Mouse (Mus musculus) olfactory bulb, adult 2 months (tissue): Measurements from ENCODE around the gene Hinfp. TPM values are rescaled to one million over a fixed set of nuclear protein-coding genes. Genes with fewer than 3 reads are reported as not detected.

Source experiments
- H3K27ac ChIP-seq: fragments of 200-500 bp; 2 replicates; pipeline ENCODE4 v1.5.1; 2012; ENCODE audit warnings: low read depth, low read length; ENCODE audit not compliant: insufficient read depth
- H3K4me1 ChIP-seq: fragments of 200-500 bp; 2 replicates; pipeline ENCODE4 v1.6.1; 2012; ENCODE audit warnings: low read length; ENCODE audit not compliant: control insufficient read depth, insufficient read depth
- H3K4me3 ChIP-seq: fragments of 200-500 bp; 2 replicates; pipeline ENCODE4 v1.5.1; 2012; ENCODE audit warnings: mild to moderate bottlenecking, low read depth, low read length, moderate library complexity; ENCODE audit not compliant: insufficient read depth
- CTCF ChIP-seq: fragments of 200-500 bp; IDR thresholded peaks from 2 replicates; pipeline ENCODE4 v1.5.1; 2012; ENCODE audit warnings: low read depth, mild to moderate bottlenecking, low read length, moderate library complexity; ENCODE audit not compliant: insufficient read depth
- POLR2A ChIP-seq: fragments of 200-500 bp; IDR thresholded peaks from 2 replicates; pipeline ENCODE4 v1.6.1; 2012; ENCODE audit warnings: mild to moderate bottlenecking, low read depth, low read length, moderate library complexity; ENCODE audit not compliant: insufficient read depth
- WGBS: fragments of 180-500 bp; shearing (Covaris S2); methylation state at CpG from one replicate; pipeline ENCODE4 v1.1.7; 2018; 5-methylcytosine and 5-hydroxymethylcytosine counted together
- polyA plus RNA-seq: library from polyadenylated mRNA; stranded (reverse); fragments of >200 nt; gene quantifications from 2 replicates; pipeline ENCODE4 v1.2.4, GENCODE M21; 2012; ENCODE audit warnings: low replicate concordance; ENCODE audit not compliant: missing spikeins, insufficient read depth, insufficient read length

Hinfp gene
- polyA plus RNA-seq, 1 experiment = not detected

GRCm38 (mm10) chr9:44336093-44336406 is 30.6 kb upstream of the Hinfp start:
- H3K4me1 ChIP-seq = peaks cover 7% of the 10 kb centered on the region
- TF ChIP-seq CTCF (no peak), POLR2A (no peak)
- no peak overlapping the region for H3K27ac ChIP-seq
- H3K4me3 ChIP-seq = peak overlapping the region; percentile 93
- 2% methylated on average over 5 of the region's 5 CpGs for WGBS

GRCm38 (mm10) chr9:44335331-44336092 is 30.0 kb upstream of the Hinfp start:
- WGBS = under 1% methylated on average over 50 of the region's 50 CpGs
- Histone ChIP-seq H3K27ac (no peak overlapping the region), H3K4me1 (peaks cover 7% of the 10 kb centered on the region), H3K4me3 (peak overlapping the region; percentile 93)
- TF ChIP-seq CTCF (no peak), POLR2A (no peak)

- H3K4me3 ChIP-seq = peak within 1 kb of the TSS; percentile 93
- peaks cover 7% of the 10 kb centered on the region for H3K4me1 ChIP-seq
- H3K27ac ChIP-seq = peak within 1 kb of the TSS; percentile 65
- under 1% methylated on average over 90 of the region's 91 CpGs for WGBS
- peak; percentile 100 for TF ChIP-seq POLR2A
- TF ChIP-seq CTCF = no peak
Measured at GRCm38 (mm10) chr9:44334396-44335330, 29.2 kb upstream of the Hinfp start, which contains the start of gene H2afx. Gene H2afx, plus strand, starts transcription at chr9:44334694.

- peaks cover 7% of the 10 kb centered on the region for H3K4me1 ChIP-seq
- H3K27ac ChIP-seq = no peak overlapping the region
- WGBS = 93% methylated on average over 13 of the region's 13 CpGs
- TF ChIP-seq POLR2A (no peak), CTCF (no peak)
- no peak overlapping the region for H3K4me3 ChIP-seq
Measured at GRCm38 (mm10) chr9:44332918-44333638, 27.6 kb upstream of the Hinfp start.

- 95% methylated on average over 6 of the region's 6 CpGs for WGBS
- TF ChIP-seq POLR2A (no peak), CTCF (no peak)
- Histone ChIP-seq H3K4me1 (peaks cover 8% of the 10 kb centered on the region), H3K27ac (no peak overlapping the region), H3K4me3 (no peak overlapping the region)
Measured at GRCm38 (mm10) chr9:44330736-44331135, 25.3 kb upstream of the Hinfp start.

GRCm38 (mm10) chr9:44327926-44328325 is 22.5 kb upstream of the Hinfp start:
- no peak for TF ChIP-seq CTCF
- no peak for TF ChIP-seq POLR2A
- peaks cover 8% of the 10 kb centered on the region for H3K4me1 ChIP-seq
- WGBS = 84% methylated on average over 5 of the region's 5 CpGs
- no peak overlapping the region for H3K4me3 ChIP-seq
- H3K27ac ChIP-seq = no peak overlapping the region

GRCm38 (mm10) chr9:44327064-44327711 is 21.7 kb upstream of the Hinfp start:
- Histone ChIP-seq H3K4me3 (peak overlapping the region; percentile 78), H3K27ac (peak overlapping the region; percentile 66), H3K4me1 (peaks cover 8% of the 10 kb centered on the region)
- TF ChIP-seq CTCF (no peak), POLR2A (no peak)
- WGBS = under 1% methylated on average over 22 of the region's 22 CpGs

- under 1% methylated on average over 38 of the region's 38 CpGs for WGBS
- peak overlapping the region; percentile 78 for H3K4me3 ChIP-seq
- peak overlapping the region; percentile 84 for H3K27ac ChIP-seq
- peak; percentile 40; the same call in 1 of the 2 replicates for TF ChIP-seq POLR2A
- TF ChIP-seq CTCF = no peak
- peaks cover 8% of the 10 kb centered on the region for H3K4me1 ChIP-seq
Measured at GRCm38 (mm10) chr9:44326371-44327063, 21.0 kb upstream of the Hinfp start.
